Mouse (Mus musculus) liver, embryonic 14.5 days (tissue): ENCODE results near the gene Cdh11.

Experiments used
- CTCF ChIP-seq: IDR thresholded peaks from 2 replicates; pipeline ENCODE4 v1.5.1; 2016; ENCODE audit warnings: antibody characterized with exemption, low read depth, control low read depth
- EP300 ChIP-seq: IDR thresholded peaks from 2 replicates; pipeline ENCODE4 v1.6.1; 2016; ENCODE audit warnings: antibody characterized with exemption, low read depth

- TF ChIP-seq CTCF = no peak
- no peak for TF ChIP-seq EP300
Observed at GRCm38 (mm10) chr8:102596523-102596922, 188.9 kb downstream of the Cdh11 start.
